Mouse (Mus musculus) lung, postnatal 0 days (tissue): ENCODE measurements around the gene Kpna6. TPM values are rescaled to one million over a fixed set of nuclear protein-coding genes. Genes with fewer than 3 reads are reported as not detected.

Experiments used
- ATAC-seq: fragments of 200-750 bp; cut with Nextera tagmentation; 2 replicates; pipeline ENCODE4 v1.8.0; 2017; ENCODE audit warnings: moderate library complexity
- DNase-seq: peaks from one replicate; pipeline ENCODE4 v3.0.0-alpha.2; 2016; ENCODE audit warnings: low spot score
- H3K27ac ChIP-seq: fragments of 300-500 bp; sonication (generic); 2 replicates; pipeline ENCODE4 v1.5.1; 2014; ENCODE audit warnings: antibody characterized with exemption, mild to moderate bottlenecking, low read length, mixed read lengths
- H3K27me3 ChIP-seq: fragments of 300-500 bp; sonication (generic); replicated peaks from 2 replicates; pipeline ENCODE4 v1.6.1; 2014; ENCODE audit warnings: low read length, mixed read lengths; ENCODE audit not compliant: insufficient read depth
- H3K36me3 ChIP-seq: fragments of 300-500 bp; sonication (generic); 2 replicates; pipeline ENCODE4 v1.6.1; 2014; ENCODE audit warnings: low read length, mixed read lengths; ENCODE audit not compliant: insufficient read depth
- H3K4me1 ChIP-seq: fragments of 300-500 bp; sonication (generic); 2 replicates; pipeline ENCODE4 v1.6.1; 2014; ENCODE audit warnings: antibody characterized with exemption, low read depth, low read length, mixed read lengths; ENCODE audit not compliant: insufficient read depth
- H3K4me2 ChIP-seq: fragments of 300-500 bp; sonication (generic); replicated peaks from 2 replicates; pipeline ENCODE4 v1.6.1; 2014; ENCODE audit warnings: low read depth, mild to moderate bottlenecking, low read length, moderate library complexity, mixed read lengths
- H3K4me3 ChIP-seq: fragments of 300-500 bp; sonication (generic); 2 replicates; pipeline ENCODE4 v1.5.1; 2014; ENCODE audit warnings: low read depth, low read length
- H3K9ac ChIP-seq: fragments of 300-500 bp; sonication (generic); replicated peaks from 2 replicates; pipeline ENCODE4 v1.6.1; 2014; ENCODE audit warnings: low read depth, mild to moderate bottlenecking
- H3K9me3 ChIP-seq: fragments of 300-500 bp; sonication (generic); 2 replicates; pipeline ENCODE4 v1.6.1; 2016; ENCODE audit warnings: low read length, mixed read lengths
- CTCF ChIP-seq: IDR thresholded peaks from 2 replicates; pipeline ENCODE4 v1.5.1; 2016; ENCODE audit warnings: antibody characterized with exemption, mild to moderate bottlenecking
- EP300 ChIP-seq: IDR thresholded peaks from 2 replicates; pipeline ENCODE4 v1.6.1; 2016; ENCODE audit warnings: antibody characterized with exemption, mild to moderate bottlenecking, control low read depth
- WGBS: fragments of 180-500 bp; shearing (Covaris S2); extraction: QIAGEN DNeasy Blood & Tissue Kit; methylation state at CpG from one replicate; pipeline ENCODE4 v1.1.7; 2014; 5-methylcytosine and 5-hydroxymethylcytosine counted together
- polyA plus RNA-seq: library from polyadenylated mRNA; unstranded; fragments of >200 nt; fragmentation: Nextera tagmentation; extraction: Ambion mirVana; gene quantifications from 2 replicates; pipeline ENCODE4 v1.2.1, GENCODE M21; 2015

Gene Kpna6
- polyA plus RNA-seq, 1 experiment from 2014 or later = 6.6 TPM

DNA sequence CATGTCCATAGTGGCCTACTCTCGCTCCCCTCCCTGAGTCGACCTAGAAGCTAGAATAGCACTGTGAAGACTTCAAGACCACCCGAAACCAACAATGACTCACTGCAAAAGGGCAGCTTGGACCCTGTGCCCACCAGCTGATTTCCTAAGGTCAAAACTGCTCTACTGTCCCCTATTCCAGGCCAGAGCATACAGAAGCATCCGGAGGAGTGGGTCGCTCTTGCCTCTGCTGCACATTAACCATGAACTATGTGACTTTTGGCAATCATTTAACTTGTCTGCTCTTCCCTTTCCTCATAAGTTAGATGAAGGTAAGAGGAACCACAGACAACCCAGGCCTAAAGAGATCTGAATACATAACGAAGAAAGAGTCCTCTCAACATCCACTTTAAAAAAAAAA lies 12.0 kb upstream of the Kpna6 start:
- Histone ChIP-seq H3K4me1 (no peaks in the 10 kb centered on the region), H3K9me3 (no peaks in the 10 kb centered on the region), H3K4me3 (no peak overlapping the region), H3K27ac (no peak overlapping the region), H3K36me3 (peaks cover 25% of the 10 kb centered on the region), H3K9ac (no peak overlapping the region), H3K4me2 (no peak overlapping the region), H3K27me3 (no peaks in the 10 kb centered on the region)
- DNase-seq (no peak), ATAC-seq (no peak)
- no peak for TF ChIP-seq EP300
- TF ChIP-seq CTCF = no peak
- WGBS = 98% methylated on average over 6 of the region's 6 CpGs

DNA sequence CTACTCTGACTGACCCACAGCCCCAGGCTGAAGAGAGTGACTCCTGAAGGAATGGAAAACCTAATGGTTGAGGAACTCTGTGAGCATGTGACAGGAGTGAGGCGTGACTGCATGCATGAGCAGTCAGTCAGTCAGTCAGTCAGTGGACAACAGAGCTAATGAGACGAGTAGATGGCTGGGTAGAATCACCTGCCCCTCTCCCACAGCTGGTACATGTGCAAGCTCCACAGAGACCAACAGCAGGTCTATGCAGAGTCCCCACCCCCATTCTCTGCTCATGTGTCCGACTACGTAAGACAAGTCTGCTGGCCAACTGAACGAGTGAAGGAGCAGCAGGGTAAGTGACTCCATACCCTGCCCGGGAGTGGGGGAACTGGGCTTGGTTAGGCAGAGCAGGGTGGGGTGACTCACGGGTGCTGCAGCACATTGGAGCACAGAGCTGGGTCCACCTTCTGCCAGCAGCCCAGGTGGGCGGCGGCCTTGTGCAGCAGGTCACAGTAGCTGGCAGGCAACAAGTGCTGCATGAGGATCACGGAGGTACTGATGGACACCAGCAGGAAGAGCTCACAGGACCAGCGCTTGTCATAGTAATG lies 11.4 kb upstream of the Kpna6 start:
- ATAC-seq (no peak), DNase-seq (no peak)
- no peak for TF ChIP-seq CTCF
- no peak for TF ChIP-seq EP300
- no peaks in the 10 kb centered on the region for H3K27me3 ChIP-seq
- H3K4me3 ChIP-seq = no peak overlapping the region
- no peak overlapping the region for H3K27ac ChIP-seq
- H3K4me2 ChIP-seq = no peak overlapping the region
- H3K9me3 ChIP-seq = no peaks in the 10 kb centered on the region
- no peaks in the 10 kb centered on the region for H3K4me1 ChIP-seq
- H3K9ac ChIP-seq = no peak overlapping the region
- H3K36me3 ChIP-seq = peaks cover 26% of the 10 kb centered on the region
- WGBS = 90% methylated on average over 11 of the region's 11 CpGs

DNA sequence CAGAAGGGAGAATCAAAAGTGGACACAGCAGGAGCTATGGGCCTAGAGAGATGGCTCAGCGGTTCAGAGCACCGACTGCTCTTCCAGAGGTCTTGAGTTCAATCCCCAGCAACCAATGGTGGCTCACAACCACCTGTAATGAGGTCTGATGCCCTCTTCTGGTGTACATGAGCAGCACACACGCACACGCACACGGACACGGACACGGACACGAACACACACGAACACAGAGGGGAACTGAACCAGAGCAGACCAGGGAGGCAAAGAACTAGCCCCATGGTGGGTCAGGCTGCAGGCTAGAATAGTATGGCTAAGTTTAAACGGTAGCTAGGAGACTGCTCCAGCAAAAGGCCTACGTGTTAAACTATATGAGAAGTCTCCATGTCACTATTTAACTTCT lies 9.3 kb upstream of the Kpna6 start:
- Histone ChIP-seq H3K9me3 (no peaks in the 10 kb centered on the region), H3K4me2 (no peak overlapping the region), H3K27ac (no peak overlapping the region)

DNA sequence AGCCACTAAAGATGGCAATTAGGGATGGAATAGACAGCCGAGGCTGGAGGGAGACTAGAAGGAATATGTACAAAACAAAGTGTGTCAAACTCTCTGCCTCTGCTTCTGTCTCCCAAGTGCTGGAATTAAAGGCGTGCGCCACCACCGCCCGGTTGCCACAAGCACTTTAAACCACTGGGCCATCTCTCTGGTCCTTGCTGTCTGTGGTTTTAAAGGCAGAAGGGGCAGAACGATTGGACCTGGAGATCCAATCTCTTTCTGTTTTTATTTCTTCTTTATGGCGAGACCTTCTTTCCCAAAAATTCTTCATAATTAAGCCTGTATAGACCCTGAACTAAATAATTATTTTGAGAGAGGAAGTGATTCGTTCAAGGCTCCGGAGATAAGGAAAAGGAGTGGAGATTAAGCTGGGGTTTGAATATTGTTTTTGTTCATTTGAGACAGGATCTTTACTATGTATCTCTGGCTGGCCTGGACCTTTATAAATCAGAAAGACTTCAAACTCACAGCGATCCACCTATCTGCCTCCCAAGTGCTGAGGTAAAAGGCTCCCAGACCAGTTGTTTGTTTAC lies 397 bp upstream of the Kpna6 start:
- H3K36me3 ChIP-seq = 0 out of 2 replicates have a peak, but pooled peaks cover 6% of the 10 kb centered on the region
- peak overlapping the region; percentile 75 for H3K4me2 ChIP-seq
- DNase-seq (no peak), ATAC-seq (peak; percentile 17)
- H3K27ac ChIP-seq = peak overlapping the region; percentile 95
- H3K4me3 ChIP-seq = peak overlapping the region; percentile 72
- TF ChIP-seq CTCF = peak; percentile 0
- TF ChIP-seq EP300 = no peak
- no peaks in the 10 kb centered on the region for H3K27me3 ChIP-seq
- peak overlapping the region; percentile 88 for H3K9ac ChIP-seq
- H3K4me1 ChIP-seq = peaks cover 3% of the 10 kb centered on the region; the same call in 1 of the 2 replicates
- no peaks in the 10 kb centered on the region for H3K9me3 ChIP-seq
- 4% methylated on average over 10 of the region's 10 CpGs for WGBS

More for the DNA sequence above, 9.3 kb upstream of the Kpna6 start:
- Histone ChIP-seq H3K4me1 (no peaks in the 10 kb centered on the region), H3K27me3 (no peaks in the 10 kb centered on the region), H3K9ac (no peak overlapping the region), H3K36me3 (peaks cover 20% of the 10 kb centered on the region; the same call in 1 of the 2 replicates), H3K4me3 (no peak overlapping the region)
- TF ChIP-seq EP300 (no peak), CTCF (no peak)
- ATAC-seq = no peak
- 97% methylated on average over 11 of the region's 11 CpGs for WGBS
- no peak for DNase-seq

DNA sequence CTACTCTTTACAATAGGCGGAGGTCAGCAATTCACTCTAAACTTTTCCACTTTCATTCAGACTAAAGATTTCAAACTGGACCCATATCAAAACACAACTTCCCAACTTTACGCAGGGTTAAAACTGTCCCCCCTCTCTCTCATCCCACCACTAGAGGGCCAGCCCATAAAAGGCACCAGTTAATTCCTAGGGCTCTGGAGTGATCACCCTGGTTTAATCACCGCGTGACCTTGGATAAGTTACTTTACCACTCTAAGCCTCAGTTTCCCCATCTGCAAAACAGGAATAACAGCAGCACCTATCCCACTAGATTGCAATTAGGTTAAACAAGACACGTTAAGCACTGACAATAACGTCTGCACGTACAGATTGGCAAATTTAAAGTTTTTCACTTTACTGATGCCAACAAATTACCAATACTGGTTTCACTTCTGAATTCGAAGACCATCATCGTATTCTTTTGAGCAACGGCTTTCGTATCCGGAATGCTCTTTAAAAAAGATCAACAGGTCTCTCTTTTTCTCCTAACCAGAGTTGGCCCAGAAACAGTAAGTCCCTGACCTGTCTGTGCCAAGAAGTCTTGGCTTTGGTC lies 980 bp downstream of the Kpna6 start:
- Histone ChIP-seq H3K4me2 (peak overlapping the region; percentile 75), H3K4me3 (peak overlapping the region; percentile 72), H3K9ac (peak overlapping the region; percentile 88), H3K4me1 (peaks cover 3% of the 10 kb centered on the region; the same call in 1 of the 2 replicates), H3K27ac (peak overlapping the region; percentile 95), H3K36me3 (0 out of 2 replicates have a peak, but pooled peaks cover 3% of the 10 kb centered on the region), H3K9me3 (no peaks in the 10 kb centered on the region), H3K27me3 (no peaks in the 10 kb centered on the region)
- 7% methylated on average over 12 of the region's 12 CpGs for WGBS
- TF ChIP-seq EP300 (no peak), CTCF (peak; percentile 80)
- peak; percentile 72 for DNase-seq
- peak; percentile 56 for ATAC-seq

DNA sequence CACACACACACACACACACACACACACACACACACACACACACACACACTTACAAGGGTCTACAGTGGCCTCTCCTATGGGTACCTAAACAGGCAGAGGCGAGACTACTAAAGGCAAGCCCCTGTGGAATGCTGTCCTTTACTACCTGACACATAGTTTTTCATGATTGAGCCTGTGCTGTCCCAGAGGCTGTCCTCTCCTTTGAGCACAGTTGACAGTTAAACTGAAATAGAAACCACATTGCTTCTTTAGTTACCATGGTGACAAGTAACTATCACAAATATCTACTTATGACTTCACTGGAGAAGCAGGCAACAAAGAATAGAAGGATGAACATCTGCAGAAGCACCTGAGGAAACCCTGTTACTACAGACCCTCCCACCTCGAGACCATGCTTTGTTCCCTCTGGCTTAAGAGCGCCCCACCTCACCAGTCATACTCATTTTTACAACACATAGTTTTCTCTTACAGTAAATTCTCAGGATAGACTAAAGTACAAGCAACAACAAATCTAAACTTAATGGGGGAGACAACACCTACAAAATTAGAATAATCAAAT lies 10.2 kb downstream of the Kpna6 start:
- TF ChIP-seq CTCF (no peak), EP300 (no peak)
- H3K4me2 ChIP-seq = no peak overlapping the region
- no peak overlapping the region for H3K27ac ChIP-seq
- peaks cover 16% of the 10 kb centered on the region; the same call in 1 of the 2 replicates for H3K36me3 ChIP-seq
- no peak overlapping the region for H3K4me3 ChIP-seq
- no peak for ATAC-seq
- no peaks in the 10 kb centered on the region for H3K9me3 ChIP-seq
- DNase-seq = no peak
- H3K4me1 ChIP-seq = no peaks in the 10 kb centered on the region
- H3K9ac ChIP-seq = no peak overlapping the region
- 85% methylated on average over 3 of the region's 3 CpGs for WGBS
- H3K27me3 ChIP-seq = no peaks in the 10 kb centered on the region
